Mouse (Mus musculus) ES-E14 (cell line): ENCODE data around the gene Fhad1. TPM values are rescaled to one million over a fixed set of nuclear protein-coding genes. Genes with fewer than 3 reads are reported as not detected.

ENCODE experiments used
- DNase-seq: peaks from one replicate; pipeline ENCODE4 v3.0.0-alpha.2; 2013; ENCODE audit warnings: low read depth, low spot score
- H3K27ac ChIP-seq: 2 replicates; pipeline ENCODE4 v1.5.1; 2012; ENCODE audit warnings: low read depth, mild to moderate bottlenecking, low read length, moderate library complexity, mixed read lengths; ENCODE audit not compliant: poor library complexity, insufficient read depth, severe bottlenecking
- H3K36me3 ChIP-seq: 2 replicates; pipeline ENCODE4 v1.6.1; 2012; ENCODE audit warnings: mild to moderate bottlenecking, low read length, moderate library complexity, mixed read lengths; ENCODE audit not compliant: control insufficient read depth, poor library complexity, insufficient read depth, severe bottlenecking
- H3K4me1 ChIP-seq, 2 experiments: fragments of 150-350 bp in 1 of 2; sonication (generic) in 1 of 2; 2 replicates each; pipeline ENCODE4 v1.6.1; 2012; ENCODE audit warnings: low read length in 2 of 2, mild to moderate bottlenecking in 1 of 2, mixed read lengths in 1 of 2; ENCODE audit not compliant: control insufficient read depth in 2 of 2, insufficient read depth in 2 of 2, poor library complexity in 1 of 2
- H3K4me3 ChIP-seq, 2 experiments: fragments of 150-350 bp in 1 of 2; sonication (generic) in 1 of 2; 2 replicates each; pipeline ENCODE4 v1.5.1; 2012; ENCODE audit warnings: low read length in 2 of 2, low read depth in 1 of 2, mild to moderate bottlenecking in 1 of 2, mixed read lengths in 1 of 2; ENCODE audit not compliant: insufficient read depth in 1 of 2, poor library complexity in 1 of 2, severe bottlenecking in 1 of 2
- H3K9ac ChIP-seq: 2 replicates; pipeline ENCODE4 v1.6.1; 2012; ENCODE audit warnings: low read depth, mild to moderate bottlenecking, low read length, mixed read lengths; ENCODE audit not compliant: poor library complexity, insufficient read depth, severe bottlenecking
- H3K9me3 ChIP-seq: fragments of 150-350 bp; sonication (generic); 2 replicates; pipeline ENCODE4 v1.6.1; 2012; ENCODE audit warnings: low read depth, mild to moderate bottlenecking, low read length; ENCODE audit not compliant: control insufficient read depth, insufficient read depth
- CHD2 ChIP-seq: IDR thresholded peaks from 2 replicates; pipeline ENCODE4 v1.6.1; 2014; ENCODE audit warnings: mild to moderate bottlenecking, low read depth, low read length, inconsistent platforms
- HCFC1 ChIP-seq: IDR thresholded peaks from 2 replicates; pipeline ENCODE4 v1.6.1; 2012; ENCODE audit warnings: low read length, inconsistent platforms, borderline replicate concordance; ENCODE audit not compliant: insufficient read depth
- MAFK ChIP-seq: IDR thresholded peaks from 2 replicates; pipeline ENCODE4 v1.6.1; 2014; ENCODE audit warnings: mild to moderate bottlenecking, low read depth, low read length, inconsistent platforms; ENCODE audit not compliant: insufficient read depth
- ZC3H11A ChIP-seq: IDR thresholded peaks from 2 replicates; pipeline ENCODE4 v1.6.1; 2012; ENCODE audit warnings: low read depth, mild to moderate bottlenecking, inconsistent platforms, low read length, borderline replicate concordance
- ZNF384 ChIP-seq: IDR thresholded peaks from 2 replicates; pipeline ENCODE4 v1.6.1; 2012; ENCODE audit warnings: low read depth, low read length, inconsistent platforms
- in situ Hi-C, 2 experiments: fragments of 600-800 bp; cut with MboI; formaldehyde crosslinking; loops; one replicate each; pipeline ENCODE4 v1.15.1; 2025; ENCODE audit warnings: low sequenced_read_pairs in 2 of 2, inconsistent platforms in 1 of 2; ENCODE audit not compliant: unreplicated experiment in 2 of 2
- total RNA-seq: library from RNA; depleted of rRNA; stranded (reverse); fragments of 300-350 nt; gene quantifications from 2 replicates; pipeline ENCODE4 v1.2.3, GENCODE M21; 2012

Gene Fhad1
- total RNA-seq, 1 experiment: 0.49 TPM

DNA sequence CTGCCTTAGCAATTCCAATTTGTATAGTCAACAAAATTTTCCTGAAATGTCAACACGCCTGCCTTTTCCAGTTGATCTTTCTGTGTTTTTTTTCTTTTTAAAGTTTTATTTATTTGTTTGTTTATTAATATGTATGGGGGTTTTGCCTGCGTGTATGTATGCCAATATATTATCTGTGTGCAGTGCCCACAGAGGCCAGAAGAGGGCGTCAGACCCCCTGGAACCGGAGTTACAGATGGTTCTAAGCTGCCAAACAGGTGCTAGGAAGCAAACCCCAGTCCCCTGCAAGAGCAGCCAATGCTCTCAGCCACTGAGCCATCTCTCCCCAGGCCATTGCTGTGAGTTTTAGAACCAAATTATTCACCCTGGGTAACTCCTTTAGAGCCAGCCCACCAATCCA lies 76.3 kb downstream of the Fhad1 start:
- Histone ChIP-seq H3K27ac (no peak overlapping the region), H3K4me1 (no peaks in the 10 kb centered on the region), H3K36me3 (no peaks in the 10 kb centered on the region), H3K4me3 (no peak overlapping the region), H3K9ac (no peak overlapping the region), H3K9me3 (no peaks in the 10 kb centered on the region)
- in situ Hi-C loops: no loop called here
- TF ChIP-seq ZNF384 (no peak), HCFC1 (no peak), ZC3H11A (no peak), MAFK (no peak), CHD2 (no peak)
- DNase-seq: no peak

DNA sequence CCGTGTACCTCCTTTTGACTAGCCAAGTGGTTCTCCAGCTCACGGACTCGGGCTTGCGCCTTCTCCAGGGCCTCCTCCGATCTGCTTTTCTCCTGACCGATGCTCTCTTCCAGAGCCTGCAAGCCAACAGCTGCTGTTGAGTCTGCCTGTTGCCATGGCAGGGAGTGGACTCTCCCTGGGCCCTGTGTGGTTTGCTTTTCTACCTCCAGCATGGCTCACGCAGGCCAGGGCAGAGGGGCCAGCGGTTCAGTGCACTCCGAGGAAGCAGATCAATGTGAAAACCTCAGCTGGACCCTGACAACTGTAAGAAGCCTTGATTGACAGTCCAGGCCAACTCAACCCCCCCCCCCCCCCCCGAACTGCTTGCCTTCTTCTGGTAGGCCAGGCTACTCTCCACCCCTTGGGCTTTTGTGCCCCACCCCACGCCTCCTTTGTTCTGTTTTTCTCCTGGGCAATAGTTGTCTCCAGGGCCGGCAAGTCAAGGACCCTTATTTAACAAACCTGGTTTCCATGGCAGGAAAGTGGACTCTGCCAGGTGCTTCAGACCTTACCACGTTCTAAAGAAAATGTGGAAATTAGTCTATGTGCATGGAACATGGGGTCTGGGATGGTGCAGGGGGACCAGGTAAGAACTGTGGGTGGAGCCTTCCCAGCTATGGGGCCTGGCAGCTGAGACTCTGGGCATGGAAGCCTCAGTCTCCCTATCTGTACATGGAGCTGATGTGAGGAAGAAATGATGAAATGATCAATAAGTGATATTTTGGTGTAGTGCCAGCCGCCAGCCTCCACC lies 81.9 kb downstream of the Fhad1 start:
- no peak overlapping the region for H3K27ac ChIP-seq

DNA sequence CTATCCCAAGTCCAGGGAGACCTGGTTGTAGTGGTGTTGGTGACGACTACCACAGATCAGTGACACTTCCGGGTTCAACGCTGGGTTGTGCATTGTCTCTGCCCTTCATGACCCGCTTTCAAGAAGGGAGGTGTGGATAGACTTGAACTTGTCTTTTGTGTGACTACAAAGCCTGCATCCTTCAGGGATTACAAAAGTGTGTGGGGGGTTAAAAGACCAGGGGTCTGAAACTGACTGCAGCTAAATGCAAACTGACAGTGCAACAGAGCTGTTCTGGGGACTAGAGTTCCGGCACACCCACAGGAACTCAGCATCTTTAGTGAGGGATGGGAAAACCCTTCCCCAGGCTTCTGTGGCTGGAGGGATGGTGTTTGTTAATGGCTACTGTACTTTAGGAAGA lies 83.4 kb downstream of the Fhad1 start:
- in situ Hi-C loops: no loop called here
- no peak for TF ChIP-seq CHD2
- no peak for TF ChIP-seq ZC3H11A
- TF ChIP-seq MAFK: no peak
- TF ChIP-seq ZNF384: no peak
- TF ChIP-seq HCFC1: no peak
- no peaks in the 10 kb centered on the region for H3K36me3 ChIP-seq
- H3K9me3 ChIP-seq: no peaks in the 10 kb centered on the region
- no peak for DNase-seq
- H3K4me1 ChIP-seq: 0 out of 4 replicates have a peak, but pooled peaks cover 0 to 2% of the 10 kb centered on the region in 2 experiments
- no peak overlapping the region for H3K9ac ChIP-seq
- no peak overlapping the region for H3K27ac ChIP-seq
- no peak overlapping the region for H3K4me3 ChIP-seq

More for the DNA sequence above, 81.9 kb downstream of the Fhad1 start:
- Histone ChIP-seq H3K9me3 (no peaks in the 10 kb centered on the region), H3K4me1 (0 out of 4 replicates have a peak, but pooled peaks cover 0 to 2% of the 10 kb centered on the region in 2 experiments), H3K4me3 (no peak overlapping the region), H3K36me3 (no peaks in the 10 kb centered on the region), H3K9ac (no peak overlapping the region)
- DNase-seq: no peak
- TF ChIP-seq ZNF384: no peak
- TF ChIP-seq HCFC1: no peak
- TF ChIP-seq MAFK: no peak
- no peak for TF ChIP-seq CHD2
- no peak for TF ChIP-seq ZC3H11A
- in situ Hi-C loops: no loop called here

DNA sequence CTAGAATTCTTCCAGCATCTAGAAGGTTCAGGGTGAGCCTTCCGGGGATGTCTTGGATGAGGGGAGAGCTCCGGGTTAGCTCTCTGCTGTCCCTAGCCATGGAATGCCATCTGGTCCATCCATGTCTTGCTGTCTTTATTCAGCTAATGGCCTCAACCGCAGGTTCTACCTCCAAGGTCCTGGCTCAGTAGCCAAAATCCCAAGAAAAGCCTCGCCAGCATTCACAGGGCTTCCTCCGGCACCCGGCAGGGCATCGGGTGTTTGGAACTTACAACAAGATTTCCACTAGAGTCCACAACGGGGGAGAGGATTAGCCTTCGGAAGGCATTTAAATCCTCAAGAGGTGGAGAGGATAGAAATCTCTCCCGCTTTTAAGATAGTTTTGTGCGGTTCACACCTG lies 84.9 kb downstream of the Fhad1 start:
- H3K4me1 ChIP-seq: 0 out of 4 replicates have a peak, but pooled peaks cover 0 to 2% of the 10 kb centered on the region in 2 experiments
- H3K27ac ChIP-seq: no peak overlapping the region
- no peak for TF ChIP-seq CHD2
- no peak for TF ChIP-seq HCFC1
- no peak for TF ChIP-seq ZNF384
- TF ChIP-seq MAFK: no peak
- TF ChIP-seq ZC3H11A: no peak
- in situ Hi-C loops: no loop called here
- no peaks in the 10 kb centered on the region for H3K9me3 ChIP-seq
- H3K36me3 ChIP-seq: no peaks in the 10 kb centered on the region
- no peak overlapping the region for H3K4me3 ChIP-seq
- no peak for DNase-seq
- H3K9ac ChIP-seq: no peak overlapping the region
